Mouse (Mus musculus) brain, embryonic 14.5 days (tissue): ENCODE data around the gene Trio.

ENCODE experiments used
- CTCF ChIP-seq: fragments of 200-500 bp; IDR thresholded peaks from 2 replicates; pipeline ENCODE4 v1.5.1; 2012; ENCODE audit warnings: inconsistent platforms, mild to moderate bottlenecking, moderate library complexity, borderline replicate concordance; ENCODE audit not compliant: insufficient read depth, insufficient read length; ENCODE audit errors: extremely low read depth
- POLR2A ChIP-seq: fragments of 200-500 bp; IDR thresholded peaks from 2 replicates; pipeline ENCODE4 v1.6.1; 2012; ENCODE audit warnings: mild to moderate bottlenecking, inconsistent platforms, borderline replicate concordance; ENCODE audit not compliant: poor library complexity, insufficient read depth, insufficient read length, severe bottlenecking; ENCODE audit errors: extremely low read depth

DNA sequence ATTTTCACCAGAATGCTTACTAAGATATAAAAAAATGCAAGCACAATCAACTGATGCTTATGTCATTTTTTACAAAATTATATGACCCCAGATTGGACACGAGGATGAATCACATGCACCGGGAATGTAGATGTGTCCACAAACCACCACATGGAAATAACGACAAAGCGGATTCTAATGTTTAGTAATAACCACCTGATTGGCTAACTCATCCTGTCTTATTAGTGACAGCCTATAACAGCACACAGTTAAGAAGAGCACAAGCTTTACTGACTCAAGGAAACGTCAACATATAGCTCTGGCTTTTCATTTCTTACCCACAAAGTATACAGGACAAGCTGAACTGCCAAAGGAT is 101.7 kb downstream of the Trio start:
- no peak for TF ChIP-seq CTCF
- no peak for TF ChIP-seq POLR2A
